Mouse (Mus musculus) stomach, embryonic 16.5 days (tissue): ENCODE results near the gene Bicral. TPM values are rescaled to one million over a fixed set of nuclear protein-coding genes. Genes with fewer than 3 reads are reported as not detected.

Source experiments
- ATAC-seq: fragments of 200-750 bp; cut with Nextera tagmentation; 2 replicates; pipeline ENCODE4 v1.8.0; 2017; ENCODE audit warnings: moderate number of reproducible peaks, moderate TSS enrichment; ENCODE audit not compliant: insufficient read depth, low FRiP score
- H3K27ac ChIP-seq: fragments of 300-500 bp; sonication (generic); 2 replicates; pipeline ENCODE4 v1.5.1; 2014; ENCODE audit warnings: low read length
- H3K27me3 ChIP-seq: fragments of 300-500 bp; sonication (generic); 2 replicates; pipeline ENCODE4 v1.6.1; 2014; ENCODE audit warnings: low read length, control low read depth, mixed read lengths; ENCODE audit not compliant: control insufficient read depth, insufficient read depth
- H3K36me3 ChIP-seq: fragments of 300-500 bp; sonication (generic); 2 replicates; pipeline ENCODE4 v1.6.1; 2014; ENCODE audit warnings: low read length; ENCODE audit not compliant: control insufficient read depth, insufficient read depth
- H3K4me1 ChIP-seq: fragments of 300-500 bp; sonication (generic); 2 replicates; pipeline ENCODE4 v1.6.1; 2014; ENCODE audit warnings: low read length, control low read depth, mixed read lengths; ENCODE audit not compliant: control insufficient read depth, insufficient read depth
- H3K4me2 ChIP-seq: fragments of 300-500 bp; sonication (generic); 2 replicates; pipeline ENCODE4 v1.6.1; 2014; ENCODE audit warnings: low read depth, low read length, mixed read lengths
- H3K4me3 ChIP-seq: fragments of 300-500 bp; sonication (generic); replicated peaks from 2 replicates; pipeline ENCODE4 v1.5.1; 2014; ENCODE audit warnings: mild to moderate bottlenecking, low read length
- H3K9ac ChIP-seq: fragments of 300-500 bp; sonication (generic); 2 replicates; pipeline ENCODE4 v1.6.1; 2014; ENCODE audit warnings: low read length
- H3K9me3 ChIP-seq: fragments of 300-500 bp; sonication (generic); replicated peaks from 2 replicates; pipeline ENCODE4 v1.6.1; 2016; ENCODE audit warnings: low read length, control low read depth; ENCODE audit not compliant: control insufficient read depth
- WGBS: fragments of 180-500 bp; shearing (Covaris S2); extraction: QIAGEN DNeasy Blood & Tissue Kit; methylation state at CpG from one replicate; pipeline ENCODE4 v1.1.7; 2014; 5-methylcytosine and 5-hydroxymethylcytosine counted together
- polyA plus RNA-seq: library from polyadenylated mRNA; unstranded; fragments of >200 nt; fragmentation: Nextera tagmentation; extraction: Ambion mirVana; gene quantifications from 2 replicates; pipeline ENCODE4 v1.2.1, GENCODE M21; 2015

The Bicral gene
- polyA plus RNA-seq, 1 experiment from 2014 or later = 4.0 TPM

DNA sequence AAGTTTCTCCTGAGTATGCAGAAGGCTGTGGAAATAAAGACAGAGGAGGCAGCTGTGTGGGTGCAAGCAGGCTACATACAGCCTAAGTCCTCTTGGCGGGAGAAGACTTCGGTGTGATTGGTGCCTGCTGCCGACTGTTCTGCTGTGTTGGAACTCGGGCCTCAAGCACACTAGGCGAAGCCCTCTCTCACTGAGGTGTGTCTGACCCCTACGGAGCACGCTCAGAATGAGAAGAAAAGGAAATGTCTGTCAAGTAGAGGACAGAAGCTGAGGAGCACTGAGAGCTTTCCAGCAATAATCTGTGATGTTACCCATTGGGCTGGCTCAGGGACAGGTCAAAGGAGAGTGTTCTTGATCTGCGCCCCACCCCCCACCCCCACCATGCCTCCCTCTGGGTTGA lies 35.2 kb downstream of the Bicral start:
- Histone ChIP-seq H3K27ac (no peak overlapping the region), H3K4me3 (no peak overlapping the region), H3K9me3 (no peaks in the 10 kb centered on the region), H3K9ac (no peak overlapping the region), H3K27me3 (no peaks in the 10 kb centered on the region), H3K36me3 (peaks cover 16% of the 10 kb centered on the region; the same call in 1 of the 2 replicates), H3K4me2 (no peak overlapping the region), H3K4me1 (no peaks in the 10 kb centered on the region)
- ATAC-seq = no peak
- 93% methylated on average over 8 of the region's 8 CpGs for WGBS

DNA sequence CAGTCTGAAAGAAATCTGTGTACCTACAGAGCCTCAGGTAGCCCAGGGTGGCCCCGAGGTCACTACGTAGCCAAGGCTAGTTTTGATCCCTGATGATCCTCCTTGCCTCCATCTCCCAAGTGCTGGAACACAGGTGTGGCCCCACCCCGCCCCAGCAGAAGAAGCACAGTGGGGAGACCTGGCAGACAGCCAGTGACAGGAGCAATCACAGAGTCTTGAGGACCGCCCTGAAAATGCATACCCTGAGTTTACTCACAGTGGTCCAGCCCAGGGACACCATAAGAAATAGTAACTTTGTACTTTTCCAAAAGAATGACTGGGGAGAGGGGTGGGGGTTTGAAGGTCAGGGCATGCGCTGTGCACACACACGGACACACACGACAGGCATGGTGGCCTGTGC lies 37.7 kb downstream of the Bicral start:
- Histone ChIP-seq H3K9me3 (no peaks in the 10 kb centered on the region), H3K4me1 (no peaks in the 10 kb centered on the region), H3K36me3 (peaks cover 13% of the 10 kb centered on the region; the same call in 1 of the 2 replicates), H3K27ac (no peak overlapping the region), H3K4me2 (no peak overlapping the region), H3K4me3 (no peak overlapping the region), H3K9ac (no peak overlapping the region), H3K27me3 (no peaks in the 10 kb centered on the region)
- 92% methylated on average over 7 of the region's 7 CpGs for WGBS
- ATAC-seq = no peak

DNA sequence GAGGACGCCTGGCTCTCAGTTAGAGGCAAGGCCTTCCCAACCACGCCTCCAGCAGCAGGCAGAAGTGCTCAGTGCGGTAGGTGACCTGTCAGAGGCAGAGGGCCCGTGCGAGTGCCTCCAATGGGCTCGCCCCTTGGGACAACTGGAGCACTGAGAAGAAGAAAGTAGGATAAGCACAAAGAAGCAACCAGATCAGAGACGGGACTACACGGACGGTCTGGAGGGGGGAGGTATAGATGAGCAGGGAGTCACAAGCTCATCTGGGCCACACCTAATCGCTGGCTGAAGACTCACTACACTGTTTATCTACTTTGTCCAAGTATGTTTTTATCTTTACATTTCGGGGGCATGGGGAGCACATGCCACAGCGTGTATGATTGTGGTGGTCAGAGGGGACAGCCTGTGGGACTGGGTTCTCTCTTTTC lies 40.5 kb downstream of the Bicral start:
- Histone ChIP-seq H3K27ac (no peak overlapping the region), H3K4me1 (no peaks in the 10 kb centered on the region), H3K9ac (no peak overlapping the region), H3K27me3 (no peaks in the 10 kb centered on the region), H3K4me2 (no peak overlapping the region), H3K4me3 (no peak overlapping the region), H3K36me3 (no peaks in the 10 kb centered on the region), H3K9me3 (no peaks in the 10 kb centered on the region)
- ATAC-seq = no peak
- 84% methylated on average over 12 of the region's 12 CpGs for WGBS

DNA sequence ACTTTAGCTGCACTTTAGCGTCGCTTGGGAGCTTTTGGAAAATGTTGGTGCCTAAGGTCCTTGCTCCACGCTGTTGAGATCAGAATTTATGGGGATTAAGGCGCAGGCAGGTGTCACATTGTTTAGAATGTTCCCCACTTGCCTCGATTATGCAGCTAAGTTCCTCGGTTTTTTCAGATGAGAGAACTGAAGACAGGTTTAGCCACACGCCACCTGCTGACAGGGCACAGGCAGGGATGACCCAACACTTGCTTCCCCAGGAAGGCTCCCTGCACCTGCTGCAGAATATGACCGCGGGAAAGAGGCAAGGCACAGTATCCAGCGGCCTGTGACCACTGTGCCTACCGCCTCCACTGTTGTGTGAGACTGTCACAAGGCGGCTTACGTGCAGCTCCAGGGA lies 42.0 kb downstream of the Bicral start:
- H3K4me3 ChIP-seq = no peak overlapping the region
- WGBS = 76% methylated on average over 13 of the region's 13 CpGs
- no peak overlapping the region for H3K4me2 ChIP-seq
- no peaks in the 10 kb centered on the region for H3K9me3 ChIP-seq
- H3K27ac ChIP-seq = no peak overlapping the region
- H3K27me3 ChIP-seq = no peaks in the 10 kb centered on the region
- ATAC-seq = no peak
- H3K9ac ChIP-seq = no peak overlapping the region
- 0 out of 2 replicates have a peak, but pooled peaks cover 4% of the 10 kb centered on the region for H3K36me3 ChIP-seq
- no peaks in the 10 kb centered on the region for H3K4me1 ChIP-seq

DNA sequence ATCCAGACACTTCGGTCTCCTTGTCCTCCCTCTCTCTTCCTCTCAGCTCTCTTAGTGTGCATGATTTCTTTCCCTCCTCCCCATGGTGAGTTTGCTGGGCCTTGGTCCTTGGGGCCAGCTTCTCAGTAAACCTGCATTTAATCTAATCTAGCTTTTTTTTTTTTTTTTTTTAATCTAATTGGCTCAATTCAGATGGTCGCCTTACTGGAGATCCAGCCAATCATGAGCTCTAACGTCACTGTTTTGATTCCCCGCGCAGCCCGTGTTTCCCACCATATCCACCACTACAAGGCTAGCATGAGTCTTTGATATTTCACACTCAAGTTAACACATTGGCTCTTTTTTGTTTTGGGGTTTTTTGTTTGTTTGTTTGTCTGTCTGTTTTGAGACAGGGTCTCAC lies 43.8 kb downstream of the Bicral start:
- Histone ChIP-seq H3K9me3 (no peaks in the 10 kb centered on the region), H3K4me3 (no peak overlapping the region), H3K36me3 (0 out of 2 replicates have a peak, but pooled peaks cover 4% of the 10 kb centered on the region), H3K4me2 (no peak overlapping the region), H3K9ac (no peak overlapping the region), H3K27me3 (no peaks in the 10 kb centered on the region), H3K4me1 (no peaks in the 10 kb centered on the region), H3K27ac (no peak overlapping the region)
- ATAC-seq = no peak
- WGBS = 92% methylated on average over 6 of the region's 6 CpGs

DNA sequence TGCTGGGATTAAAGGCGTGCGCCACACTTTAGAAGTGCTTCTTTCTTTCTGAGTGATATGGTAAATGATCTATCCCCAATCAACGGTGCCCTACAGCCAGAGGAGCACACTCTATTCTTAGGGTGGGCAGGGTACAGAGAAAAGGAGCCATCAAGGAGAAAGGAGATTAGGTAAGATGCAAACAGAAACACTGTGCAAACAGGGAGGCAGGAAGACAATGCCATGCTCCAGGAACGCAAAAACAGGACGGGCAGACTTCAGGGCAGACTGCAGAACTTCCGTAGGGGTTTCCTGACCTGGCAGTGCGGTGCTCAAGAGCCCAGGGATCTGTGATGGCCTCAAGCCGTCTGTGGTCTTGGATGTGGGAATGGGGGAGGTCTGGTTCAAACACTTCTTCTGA lies 44.6 kb downstream of the Bicral start:
- Histone ChIP-seq H3K4me3 (no peak overlapping the region), H3K9ac (no peak overlapping the region), H3K9me3 (no peaks in the 10 kb centered on the region), H3K36me3 (0 out of 2 replicates have a peak, but pooled peaks cover 7% of the 10 kb centered on the region), H3K4me2 (no peak overlapping the region), H3K4me1 (no peaks in the 10 kb centered on the region), H3K27ac (no peak overlapping the region), H3K27me3 (no peaks in the 10 kb centered on the region)
- ATAC-seq = no peak
- WGBS = 74% methylated on average over 8 of the region's 8 CpGs

DNA sequence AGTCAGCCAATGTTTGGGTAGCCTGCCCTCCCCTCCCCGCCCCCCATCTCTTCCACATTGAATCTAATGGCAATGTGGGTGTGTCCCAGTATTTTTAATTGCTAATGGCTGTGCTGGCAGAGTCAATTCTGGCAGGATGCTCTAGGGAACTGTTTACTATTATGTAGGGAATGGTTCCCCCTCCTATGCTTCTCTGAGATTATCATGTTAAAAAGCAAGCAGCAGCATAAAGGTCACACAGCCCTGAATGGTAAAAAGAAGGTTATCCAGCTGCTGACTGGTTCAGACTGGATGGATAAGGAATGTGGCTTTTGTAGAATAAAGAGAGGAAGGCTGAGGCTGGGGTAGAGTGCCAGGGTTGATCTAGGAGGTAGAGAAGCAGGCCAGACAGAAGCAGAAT lies 45.8 kb downstream of the Bicral start:
- 92% methylated on average over 1 of the region's 1 CpGs for WGBS

DNA sequence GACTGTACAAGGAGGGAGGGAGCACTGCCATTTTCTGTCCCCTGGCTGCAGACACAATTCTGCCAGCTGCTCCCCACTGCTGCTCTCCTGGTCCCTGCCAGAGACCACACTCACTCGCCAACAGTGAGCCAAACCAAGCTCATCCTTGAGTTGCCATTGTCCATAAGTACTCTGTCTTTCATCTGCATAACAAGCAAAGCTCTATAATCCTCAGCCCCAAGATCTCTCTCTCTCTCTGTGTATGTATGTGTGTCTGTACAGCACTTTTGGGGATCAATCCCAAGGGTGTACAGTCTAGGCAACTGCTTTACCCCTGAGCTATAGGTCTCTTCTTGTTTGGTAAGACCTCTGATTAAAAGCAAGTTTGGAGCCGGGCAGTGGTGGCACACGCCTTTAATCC lies 47.6 kb downstream of the Bicral start:
- no peak for ATAC-seq
- Histone ChIP-seq H3K36me3 (peaks cover 10% of the 10 kb centered on the region; the same call in 1 of the 2 replicates), H3K4me2 (no peak overlapping the region)

More for the DNA sequence above, 45.8 kb downstream of the Bicral start:
- Histone ChIP-seq H3K27ac (no peak overlapping the region), H3K4me3 (no peak overlapping the region), H3K4me2 (no peak overlapping the region), H3K27me3 (no peaks in the 10 kb centered on the region), H3K36me3 (peaks cover 10% of the 10 kb centered on the region; the same call in 1 of the 2 replicates), H3K4me1 (no peaks in the 10 kb centered on the region), H3K9me3 (no peaks in the 10 kb centered on the region), H3K9ac (no peak overlapping the region)
- ATAC-seq = no peak

DNA sequence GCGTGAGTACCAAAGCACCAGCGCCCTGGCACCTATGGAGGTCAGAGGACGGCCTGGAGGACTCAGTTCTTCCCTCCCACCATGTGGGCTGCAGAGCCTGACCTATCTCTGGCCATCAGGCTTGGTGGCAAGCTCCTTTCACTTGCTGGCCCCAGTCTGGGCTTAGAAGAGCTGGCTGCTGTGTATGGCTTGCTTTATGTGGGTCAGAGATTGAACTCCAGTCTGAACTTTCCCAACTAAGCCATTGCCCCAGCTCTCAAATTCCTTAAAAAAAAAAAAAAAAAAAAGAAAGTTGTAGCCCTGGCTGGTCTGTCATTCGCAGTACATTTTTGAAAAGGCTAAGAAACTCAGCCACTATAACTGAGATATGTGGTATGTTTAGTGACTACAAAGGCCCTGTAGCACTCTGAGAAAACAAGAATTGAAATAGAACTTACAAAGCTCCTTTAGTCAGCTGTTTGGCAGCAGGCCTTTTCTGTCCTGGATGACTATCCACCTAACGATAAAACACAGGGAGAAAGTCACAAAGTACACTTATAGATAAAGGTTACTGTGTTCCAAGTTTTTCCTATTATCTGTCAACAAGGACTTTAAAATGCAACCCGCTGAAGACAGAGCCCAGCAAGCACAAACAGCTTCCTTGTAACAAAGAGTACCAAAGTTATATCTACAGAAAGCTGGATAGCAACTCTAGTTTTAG lies 49.0 kb downstream of the Bicral start:
- no peak overlapping the region for H3K4me3 ChIP-seq
- H3K36me3 ChIP-seq = peaks cover 10% of the 10 kb centered on the region; the same call in 1 of the 2 replicates
- H3K9me3 ChIP-seq = no peaks in the 10 kb centered on the region
- no peak overlapping the region for H3K4me2 ChIP-seq
- no peak overlapping the region for H3K9ac ChIP-seq
- H3K27me3 ChIP-seq = no peaks in the 10 kb centered on the region
- H3K27ac ChIP-seq = no peak overlapping the region
- H3K4me1 ChIP-seq = no peaks in the 10 kb centered on the region
- WGBS = 87% methylated on average over 6 of the region's 6 CpGs
- no peak for ATAC-seq

More for the DNA sequence above, 47.6 kb downstream of the Bicral start:
- Histone ChIP-seq H3K9ac (no peak overlapping the region), H3K27ac (no peak overlapping the region), H3K4me3 (no peak overlapping the region), H3K9me3 (no peaks in the 10 kb centered on the region), H3K27me3 (no peaks in the 10 kb centered on the region), H3K4me1 (no peaks in the 10 kb centered on the region)
- WGBS = 85% methylated on average over 3 of the region's 3 CpGs
